In genomic region chr6:59208685-59209298, GRCm38 (mm10) we compare ENCODE assay signal across 7 mouse cellular contexts. TPM values are rescaled to one million over a fixed set of nuclear protein-coding genes. Genes with fewer than 3 reads are reported as not detected.
A peak's percentile ranks its signal among the peaks of the same experiment; 100 is the strongest.
DNase-seq lines count a peak whose midpoint lies in the region; ATAC-seq lines count a peak whose summit lies in the region.

Tigd2 (plus strand) TSS chr6:59208870.

- peak within 1 kb of the TSS; percentile 96 for H3K9ac ChIP-seq in intestine, embryonic 16.5 days (ENCODE audit: low read depth, low read length)
- peak within 1 kb of the TSS; percentile 83 for H3K9ac ChIP-seq in midbrain, embryonic 11.5 days (ENCODE audit: low read length)

- peak within 1 kb of the TSS; percentile 75 for H3K4me2 ChIP-seq in intestine, embryonic 16.5 days (ENCODE audit: low read depth, low read length)
- peak within 1 kb of the TSS; percentile 66 for H3K4me2 ChIP-seq in midbrain, embryonic 11.5 days

- intact Hi-C loops in gastrocnemius, postnatal 36 days (cut with DNase I): no loop called here
- intact Hi-C loops in left cerebral cortex, postnatal 36 days (cut with DNase I): no loop called here

- H3K27ac ChIP-seq in intestine, embryonic 16.5 days (ENCODE audit: low read length): peak within 1 kb of the TSS; percentile 87
- H3K27ac ChIP-seq in midbrain, embryonic 11.5 days (ENCODE audit: low read depth, low read length): peak within 1 kb of the TSS; percentile 40; the same call in 1 of the 2 replicates

- WGBS in intestine, embryonic 16.5 days: under 1% methylated on average over 62 of the region's 62 CpGs
- WGBS in midbrain, embryonic 11.5 days: under 1% methylated on average over 62 of the region's 62 CpGs

- peak; percentile 98 for ATAC-seq in intestine, embryonic 16.5 days
- peak; percentile 98 for ATAC-seq in midbrain, embryonic 11.5 days (ENCODE audit: low FRiP score)

- no peaks in the 10 kb centered on the region for H3K9me3 ChIP-seq in intestine, embryonic 16.5 days (ENCODE audit: control insufficient read depth, low read length)
- H3K9me3 ChIP-seq in midbrain, embryonic 11.5 days (ENCODE audit: control insufficient read depth, low read length): no peaks in the 10 kb centered on the region

- peak; percentile 92 to 95 for DNase-seq in adrenal gland, adult 18-20 months (ENCODE audit: low spot score in 2 of 2)
- DNase-seq in embryo, embryonic 11 days: peak; percentile 96
- peak; percentile 89 to 90 for DNase-seq in gastrocnemius, postnatal 36 days
- DNase-seq in left cerebral cortex, postnatal 36 days (ENCODE audit: low spot score in 2 of 2): peak; percentile 90 to 91
- peak; percentile 99 for DNase-seq in midbrain, embryonic 11.5 days (ENCODE audit: low spot score, missing footprints)
- peak; percentile 84 for DNase-seq in skeletal muscle tissue, adult 2 months (ENCODE audit: low read depth, low spot score)

- peak within 1 kb of the TSS; percentile 91 for H3K4me3 ChIP-seq in intestine, embryonic 16.5 days (ENCODE audit: low read length)
- peak within 1 kb of the TSS; percentile 65 for H3K4me3 ChIP-seq in midbrain, embryonic 11.5 days (ENCODE audit: low read depth, low read length)

- H3K27me3 ChIP-seq in intestine, embryonic 16.5 days (replicated peaks; ENCODE audit: control insufficient read depth, insufficient read depth, low read length): no peaks in the 10 kb centered on the region
- no peaks in the 10 kb centered on the region for H3K27me3 ChIP-seq in midbrain, embryonic 11.5 days (ENCODE audit: control insufficient read depth, insufficient read depth, low read length)

- H3K36me3 ChIP-seq in intestine, embryonic 16.5 days (ENCODE audit: control insufficient read depth, insufficient read depth, low read length): no peaks in the 10 kb centered on the region
- H3K36me3 ChIP-seq in midbrain, embryonic 11.5 days (ENCODE audit: control insufficient read depth, insufficient read depth, low read length): 0 out of 2 replicates have a peak, but pooled peaks cover 3% of the 10 kb centered on the region

- no peaks in the 10 kb centered on the region for H3K4me1 ChIP-seq in intestine, embryonic 16.5 days (ENCODE audit: control insufficient read depth, insufficient read depth, low read length)
- peaks cover 4% of the 10 kb centered on the region for H3K4me1 ChIP-seq in midbrain, embryonic 11.5 days (ENCODE audit: control insufficient read depth, insufficient read depth, low read length)

RNA-seq across cellular contexts. Expression of gene Tigd2, which starts in this region (rescaled TPM):
- total RNA-seq in adrenal gland, adult 18-20 months (2021): 10 to 100 TPM; 18.6 to 18.7 TPM
- total RNA-seq in gastrocnemius, postnatal 36 days (2021): 10 to 100 TPM in 1 of 2 experiments, 1 to 10 TPM in 1; 7.8 to 10.5 TPM
- 11.9 and 12.3 TPM in 2 replicates for polyA plus RNA-seq in intestine, embryonic 16.5 days (2015; fragmentation: Nextera tagmentation; extraction: Ambion mirVana)
- 10 to 100 TPM; 11.5 to 13.2 TPM for total RNA-seq in left cerebral cortex, postnatal 36 days (2021)
- 11.9 and 14.2 TPM in 2 replicates for polyA plus RNA-seq in midbrain, embryonic 11.5 days (2014; fragmentation: Nextera tagmentation; extraction: Ambion mirVana)

Comparison
In these comparisons a context has a peak if more than half of its experiments do, and no peak if none do; other contexts are left out.
1. Peak in every context shown above with its lines: DNase-seq, ATAC-seq, H3K4me3 ChIP-seq and H3K27ac ChIP-seq.